Mouse (Mus musculus): ENCODE measurements around the gene Tlk1.

Gene Tlk1

DNA sequence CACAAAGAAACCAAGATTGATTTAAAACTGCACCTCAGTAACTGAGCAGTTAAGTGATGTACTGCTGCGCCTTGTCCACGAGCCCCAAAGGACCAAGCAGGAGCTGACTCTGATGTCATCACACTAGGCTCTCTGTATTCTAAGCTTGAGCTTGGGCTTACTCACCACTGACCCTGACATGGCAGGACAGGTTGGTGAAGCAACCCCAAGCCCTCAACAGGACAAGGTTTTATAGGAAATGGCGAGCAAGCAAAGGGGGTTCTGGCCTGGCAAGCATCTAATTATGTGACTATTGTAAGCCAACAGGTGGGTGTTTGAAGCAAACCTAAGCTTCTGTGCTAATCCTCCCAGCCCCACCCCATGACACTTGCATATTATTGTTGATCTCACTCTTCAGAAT, 124.7 kb downstream of the Tlk1 start:
- TF ChIP-seq GATA4 (IDR thresholded peaks at IDR 0.05; ENCODE audit: insufficient replicate concordance, low read length), result no peak

GRCm38 (mm10) chr2:70695712-70696111, 129.8 kb downstream of the Tlk1 start:
- no peak for TF ChIP-seq GATA4 (IDR thresholded peaks at IDR 0.05; ENCODE audit: insufficient replicate concordance, low read length)

GRCm38 (mm10) chr2:70690195-70690594, 135.3 kb downstream of the Tlk1 start:
- no peak for TF ChIP-seq GATA4 (IDR thresholded peaks at IDR 0.05; ENCODE audit: insufficient replicate concordance, low read length)

- no peak for TF ChIP-seq GATA4 (IDR thresholded peaks at IDR 0.05; ENCODE audit: insufficient replicate concordance, low read length)
Observed at GRCm38 (mm10) chr2:70688454-70689078, 137.0 kb downstream of the Tlk1 start.

DNA sequence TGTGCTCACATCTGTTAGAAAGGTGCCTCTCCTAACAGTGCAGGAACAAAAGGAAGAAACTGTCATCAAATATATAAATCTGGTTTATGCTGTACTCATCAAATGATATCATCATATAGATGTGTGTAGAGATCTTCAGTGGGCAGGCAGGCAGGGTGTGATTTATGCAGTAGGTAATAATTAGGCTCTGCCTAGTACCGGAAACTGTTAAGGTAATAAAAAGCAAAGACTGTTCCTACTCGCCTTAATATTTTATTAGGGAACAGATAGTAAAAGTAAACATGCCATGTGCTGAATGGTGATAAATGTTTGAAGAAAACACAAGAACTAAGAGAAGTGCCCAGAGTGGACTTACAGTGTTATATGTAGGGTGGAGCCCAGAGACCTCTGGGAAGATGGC, 143.2 kb downstream of the Tlk1 start:
- no peak for TF ChIP-seq GATA4 (IDR thresholded peaks at IDR 0.05; ENCODE audit: insufficient replicate concordance, low read length)

DNA sequence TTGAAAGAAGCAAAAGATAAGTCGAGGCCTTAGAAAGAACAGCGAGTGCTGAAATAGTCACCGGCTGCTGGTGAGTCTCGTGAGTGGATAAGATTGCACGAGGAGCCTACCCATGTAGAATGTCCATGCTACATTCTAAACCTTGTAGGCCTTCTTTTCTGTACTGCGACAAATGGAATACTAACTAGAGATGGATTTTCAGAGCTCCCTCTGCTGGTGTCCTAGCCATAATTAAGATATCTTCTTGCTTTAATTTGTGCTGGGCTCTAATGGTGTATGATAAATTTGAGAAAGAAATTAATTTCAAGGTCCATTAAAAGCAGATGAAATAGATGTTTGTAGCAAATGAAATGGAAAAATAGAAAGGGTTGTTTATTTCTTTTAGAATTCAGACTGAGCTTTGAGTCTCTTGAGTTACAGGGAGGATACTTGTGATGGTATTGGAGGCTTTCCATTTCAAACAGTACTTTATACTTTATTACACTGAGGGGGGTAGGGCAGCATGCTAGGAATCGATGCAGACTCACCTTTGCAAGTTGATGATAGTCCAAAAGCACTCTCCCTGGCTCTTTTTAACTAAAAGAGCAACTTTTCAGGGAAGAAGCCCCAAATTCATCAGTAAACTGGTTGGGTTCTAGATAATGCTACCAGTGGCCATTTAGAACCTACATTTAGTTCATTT, 151.9 kb downstream of the Tlk1 start:
- no peak for TF ChIP-seq GATA4 (IDR thresholded peaks at IDR 0.05; ENCODE audit: insufficient replicate concordance, low read length)

GRCm38 (mm10) chr2:70672476-70672875, 153.1 kb downstream of the Tlk1 start:
- no peak for TF ChIP-seq GATA4 (IDR thresholded peaks at IDR 0.05; ENCODE audit: insufficient replicate concordance, low read length)

DNA sequence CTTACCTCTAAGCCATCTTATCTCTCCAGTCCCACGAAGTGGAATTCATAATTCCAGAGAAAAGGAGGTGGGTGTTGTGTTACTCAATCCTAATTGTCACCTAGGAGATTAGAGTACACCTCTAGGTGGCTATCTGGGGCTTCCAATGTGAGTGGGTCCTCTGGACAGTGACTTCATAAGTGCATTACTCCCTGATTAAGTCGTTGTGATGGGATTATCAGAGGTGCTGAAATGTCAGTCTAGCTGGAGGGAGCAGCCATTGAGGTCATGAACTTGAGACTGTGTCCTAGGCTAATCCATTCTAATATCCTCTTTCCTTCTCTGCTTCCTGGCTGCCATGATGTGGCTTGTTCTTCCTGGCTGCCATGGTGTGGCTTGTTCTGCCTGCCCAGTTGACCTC, 155.6 kb downstream of the Tlk1 start:
- no peak for TF ChIP-seq GATA4 (IDR thresholded peaks at IDR 0.05; ENCODE audit: insufficient replicate concordance, low read length)

DNA sequence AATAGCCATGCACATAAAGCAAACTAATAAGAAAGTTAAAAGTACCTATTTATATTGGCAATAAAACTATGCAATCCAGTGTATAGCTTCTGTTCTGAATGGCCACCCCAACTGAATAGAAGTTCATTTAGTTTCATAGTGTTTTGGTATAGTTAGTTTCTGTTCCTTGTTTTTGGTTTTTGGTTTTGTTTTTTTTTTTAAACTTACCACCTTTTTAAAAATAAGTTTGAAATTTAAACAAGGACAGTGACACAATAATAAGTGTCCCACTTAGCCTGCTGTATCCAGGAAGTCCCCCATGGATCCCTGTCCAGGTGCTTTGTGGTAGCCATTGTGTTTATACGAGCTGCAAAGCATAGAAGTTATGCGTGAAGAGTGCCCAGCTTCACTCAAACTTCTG, 156.3 kb downstream of the Tlk1 start:
- TF ChIP-seq GATA4 (IDR thresholded peaks at IDR 0.05; ENCODE audit: insufficient replicate concordance, low read length), result no peak

- no peak for TF ChIP-seq GATA4 (IDR thresholded peaks at IDR 0.05; ENCODE audit: insufficient replicate concordance, low read length)
Observed at GRCm38 (mm10) chr2:70667016-70667415, 158.5 kb downstream of the Tlk1 start.

DNA sequence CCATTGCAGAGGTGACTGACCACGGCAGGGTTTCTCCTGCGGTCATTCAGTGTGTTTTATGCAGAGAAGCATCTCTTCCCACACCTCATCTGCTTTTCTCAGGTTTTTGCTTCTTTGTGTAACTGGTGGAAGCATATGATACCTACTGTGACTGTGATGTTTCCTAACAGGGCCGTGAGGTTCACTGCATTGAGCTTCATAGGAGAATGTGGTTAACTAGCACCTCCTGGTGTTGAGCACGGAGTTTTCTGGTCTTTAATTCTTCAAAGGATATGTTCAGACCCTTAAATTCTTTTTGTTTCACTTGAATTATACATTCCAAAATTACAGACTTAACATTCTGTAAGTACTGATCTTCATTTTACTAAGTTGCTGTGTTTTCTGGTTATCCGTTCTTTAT, 161.8 kb downstream of the Tlk1 start:
- TF ChIP-seq GATA4 (IDR thresholded peaks at IDR 0.05; ENCODE audit: insufficient replicate concordance, low read length), result no peak

Data from liver, adult (tissue).